Mouse (Mus musculus): ENCODE results near the gene Pald1. TPM values are rescaled to one million over a fixed set of nuclear protein-coding genes. Genes with fewer than 3 reads are reported as not detected.

Gene Pald1
- total RNA-seq, 4 experiments from 2014 or later, result 13.2 to 24.9 (median 19.0) TPM

GRCm38 (mm10) chr10:61364431-61364830 is 18.9 kb downstream of the Pald1 start:
- DNase-seq, result no peak

GRCm38 (mm10) chr10:61362992-61363391 is 20.3 kb downstream of the Pald1 start:
- DNase-seq, result no peak

- no peak for DNase-seq
These were observed 20.8 kb downstream of the Pald1 start for GRCm38 (mm10) chr10:61362483-61362882.

GRCm38 (mm10) chr10:61360667-61361066 is 22.7 kb downstream of the Pald1 start:
- no peak for DNase-seq

GRCm38 (mm10) chr10:61359411-61359810 is 23.9 kb downstream of the Pald1 start:
- no peak for DNase-seq

GRCm38 (mm10) chr10:61357658-61358057 is 25.7 kb downstream of the Pald1 start:
- no peak for DNase-seq

GRCm38 (mm10) chr10:61356568-61356967 is 26.8 kb downstream of the Pald1 start:
- DNase-seq, result no peak

GRCm38 (mm10) chr10:61356095-61356494 is 27.2 kb downstream of the Pald1 start:
- DNase-seq, result no peak

GRCm38 (mm10) chr10:61355611-61356010 is 27.7 kb downstream of the Pald1 start:
- no peak for DNase-seq

GRCm38 (mm10) chr10:61351216-61351615 is 32.1 kb downstream of the Pald1 start:
- no peak for DNase-seq

- no peak for DNase-seq
These were observed 37.0 kb downstream of the Pald1 start for GRCm38 (mm10) chr10:61346374-61346773.

- DNase-seq, result no peak
These were observed 38.2 kb downstream of the Pald1 start for GRCm38 (mm10) chr10:61345179-61345578.

GRCm38 (mm10) chr10:61343950-61344349 is 39.4 kb downstream of the Pald1 start:
- peak; percentile 37 for DNase-seq

GRCm38 (mm10) chr10:61342750-61343149 is 40.6 kb downstream of the Pald1 start:
- DNase-seq, result no peak

GRCm38 (mm10) chr10:61341557-61341956 is 41.8 kb downstream of the Pald1 start:
- DNase-seq, result peak; percentile 33

GRCm38 (mm10) chr10:61341045-61341444 is 42.3 kb downstream of the Pald1 start:
- no peak for DNase-seq

GRCm38 (mm10) chr10:61340247-61340646 is 43.1 kb downstream of the Pald1 start:
- DNase-seq, result no peak

GRCm38 (mm10) chr10:61339216-61339615 is 44.1 kb downstream of the Pald1 start:
- no peak for DNase-seq

GRCm38 (mm10) chr10:61337665-61338064 is 45.7 kb downstream of the Pald1 start:
- no peak for DNase-seq

- DNase-seq, result no peak
These were observed 46.7 kb downstream of the Pald1 start for GRCm38 (mm10) chr10:61336592-61336991.

- DNase-seq, result peak; percentile 34
These were observed 47.2 kb downstream of the Pald1 start for GRCm38 (mm10) chr10:61336137-61336536.

GRCm38 (mm10) chr10:61334545-61334944 is 48.8 kb downstream of the Pald1 start:
- DNase-seq, result no peak

GRCm38 (mm10) chr10:61331046-61331445 is 52.3 kb downstream of the Pald1 start:
- no peak for DNase-seq

GRCm38 (mm10) chr10:61328927-61329326 is 54.4 kb downstream of the Pald1 start:
- DNase-seq, result no peak

GRCm38 (mm10) chr10:61327545-61327944 is 55.8 kb downstream of the Pald1 start:
- no peak for DNase-seq

All from adrenal gland, adult 8-10 months (tissue).